Mouse (Mus musculus) thymus, adult 2 months (tissue): ENCODE data around the gene Dcpp2.

Experiments
- CTCF ChIP-seq: fragments of 200-500 bp; IDR thresholded peaks from 2 replicates; pipeline ENCODE4 v1.5.1; 2012; ENCODE audit warnings: mild to moderate bottlenecking, control low read depth, low read length, moderate library complexity, borderline replicate concordance; ENCODE audit not compliant: control insufficient read depth, poor library complexity, insufficient read depth; ENCODE audit errors: extremely low read depth
- POLR2A ChIP-seq: fragments of 200-500 bp; IDR thresholded peaks from 2 replicates; pipeline ENCODE4 v1.6.1; 2012; ENCODE audit warnings: mild to moderate bottlenecking, low read length, control low read depth, moderate library complexity; ENCODE audit not compliant: control insufficient read depth, poor library complexity, insufficient read depth; ENCODE audit errors: extremely low read depth

- TF ChIP-seq CTCF (no peak), POLR2A (no peak)
These were observed 39.5 kb upstream of the Dcpp2 start for GRCm38 (mm10) chr17:23841145-23841544.
